Comparison of ENCODE assay signal across 11 mouse cellular contexts in the genomic region with DNA sequence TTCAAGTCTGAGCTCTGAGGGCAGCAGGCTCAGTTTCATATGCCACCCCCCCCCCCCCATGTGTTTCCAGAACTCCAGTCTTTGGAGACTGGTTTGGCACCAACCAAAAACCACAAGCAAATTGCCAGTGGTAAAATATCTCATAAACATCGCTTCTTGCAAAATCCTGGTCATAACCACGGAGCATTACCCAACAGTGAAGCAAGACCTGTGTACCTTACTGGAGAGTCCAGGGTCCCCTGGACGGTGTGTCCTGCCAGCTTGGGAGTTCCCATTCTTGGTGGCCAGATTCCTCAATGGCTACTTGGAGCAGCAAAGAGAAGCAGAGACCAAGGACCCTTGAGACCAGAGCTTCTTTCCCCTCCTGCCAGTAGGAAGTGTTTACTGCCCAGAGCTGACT.
DNase-seq lines count a peak whose midpoint lies in the region.
"Had no signal": no experiment of that assay in that cellular context is flagged by ENCODE, and none has a peak within 500 bp of the region (broad histone marks: within the 10 kb centered on the region; RNA-seq: fewer than 3 reads in every experiment).

No protein-coding gene starts in this region.

- peak; percentile 62 for DNase-seq in adrenal gland, adult 2 months
- DNase-seq in adrenal gland, postnatal 4 days (ENCODE audit: low spot score in 2 of 2): no peak
- peak; percentile 2 for DNase-seq in kidney, postnatal 14 days
- no peak for DNase-seq in kidney, postnatal 25 days
- peak; percentile 73 for DNase-seq in adipocyte (ENCODE audit: low spot score)
- peak; percentile 90 for DNase-seq in fibroblast of lung, adult 2 months (ENCODE audit: low read depth)
- no peak for DNase-seq in urinary bladder, postnatal 10 days (ENCODE audit: low spot score)
- no peak for DNase-seq in frontal cortex, adult 2 months (ENCODE audit: extremely low spot score in 1 of 2, low spot score in 1 of 2)
- DNase-seq: cerebellum, adult 18-20 months; retina, postnatal 1 day; thymus, postnatal 4 days had no signal

Comparison
In these comparisons a context has a peak if more than half of its experiments do, and no peak if none do; other contexts are left out.
1. DNase-seq: peak in adrenal gland, adult 2 months (single experiment), kidney, postnatal 14 days (single experiment), adipocyte (single experiment) and fibroblast of lung, adult 2 months (single experiment); none in adrenal gland, postnatal 4 days (0 of 2), kidney, postnatal 25 days (0 of 2), urinary bladder, postnatal 10 days (single experiment) and frontal cortex, adult 2 months (0 of 2).